Mouse (Mus musculus): ENCODE data around the gene Dlg2. TPM values are rescaled to one million over a fixed set of nuclear protein-coding genes. Genes with fewer than 3 reads are reported as not detected.
A peak's percentile ranks its signal among the peaks of the same experiment; 100 is the strongest.

Dlg2 gene
- polyA plus RNA-seq, 1 experiment from 2014 or later: 2.3 TPM

DNA sequence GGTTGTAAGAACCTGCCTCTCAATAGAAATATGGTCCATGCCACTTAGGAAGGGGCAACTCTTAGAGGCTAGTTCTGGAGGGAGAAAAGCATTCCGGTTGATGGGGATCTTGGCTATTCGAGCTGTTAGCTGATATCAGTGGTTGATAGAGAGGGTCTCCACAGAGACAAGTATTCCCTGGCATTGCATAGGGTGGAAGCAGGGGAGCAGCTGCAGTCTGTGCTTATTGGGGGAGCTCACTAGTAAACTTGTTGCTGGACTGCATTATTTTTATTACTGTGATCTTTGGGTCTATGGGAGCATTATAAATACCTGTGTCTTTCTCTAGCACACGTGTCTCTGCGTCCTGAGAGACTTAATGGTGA is 1066.8 kb downstream of the Dlg2 start:
- Histone ChIP-seq H3K4me3 (replicated peaks) (peak overlapping the region; percentile 38), H3K9ac (replicated peaks) (peak overlapping the region; percentile 57; the same call in 1 of the 2 replicates)
- WGBS: 34% methylated on average over 4 of the region's 4 CpGs

DNA sequence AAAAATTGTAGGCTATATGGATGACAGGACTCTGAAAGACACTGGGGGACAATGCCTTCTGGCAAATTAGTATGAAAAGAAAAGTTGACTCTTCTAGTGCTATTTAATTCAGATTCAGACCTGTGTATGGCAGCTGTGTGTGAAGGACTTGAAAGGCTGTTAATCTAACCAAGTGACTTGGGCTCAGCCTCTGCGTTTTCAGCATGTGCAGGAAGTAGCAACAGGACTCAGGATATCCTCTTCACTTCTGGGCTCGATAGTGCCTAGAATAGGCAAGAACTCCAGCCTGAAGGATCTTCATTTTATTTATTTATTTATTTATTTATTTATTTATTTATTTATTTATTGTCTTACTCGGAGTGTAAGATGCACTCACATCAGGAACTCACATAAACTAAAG is 1068.1 kb downstream of the Dlg2 start:
- 81% methylated on average over 3 of the region's 3 CpGs for WGBS
- Histone ChIP-seq H3K27me3 (peaks cover 20% of the 10 kb centered on the region), H3K4me3 (replicated peaks) (no peak overlapping the region), H3K27ac (no peak overlapping the region), H3K36me3 (no peaks in the 10 kb centered on the region), H3K9me3 (no peaks in the 10 kb centered on the region), H3K4me1 (replicated peaks) (peaks cover 9% of the 10 kb centered on the region; the same call in 1 of the 2 replicates), H3K4me2 (no peak overlapping the region), H3K9ac (replicated peaks) (no peak overlapping the region)
- ATAC-seq (ENCODE audit: insufficient number of reproducible peaks, insufficient read depth, low FRiP score, low TSS enrichment, low read depth): no peak

More for the DNA sequence above, 1066.8 kb downstream of the Dlg2 start:
- H3K4me1 ChIP-seq (replicated peaks): peaks cover 9% of the 10 kb centered on the region; the same call in 1 of the 2 replicates
- ATAC-seq (ENCODE audit: insufficient number of reproducible peaks, insufficient read depth, low FRiP score, low TSS enrichment, low read depth): no peak
- H3K9me3 ChIP-seq: no peaks in the 10 kb centered on the region
- H3K36me3 ChIP-seq: no peaks in the 10 kb centered on the region
- H3K27me3 ChIP-seq: peaks cover 20% of the 10 kb centered on the region
- H3K27ac ChIP-seq: no peak overlapping the region
- peak overlapping the region; percentile 76 for H3K4me2 ChIP-seq

DNA sequence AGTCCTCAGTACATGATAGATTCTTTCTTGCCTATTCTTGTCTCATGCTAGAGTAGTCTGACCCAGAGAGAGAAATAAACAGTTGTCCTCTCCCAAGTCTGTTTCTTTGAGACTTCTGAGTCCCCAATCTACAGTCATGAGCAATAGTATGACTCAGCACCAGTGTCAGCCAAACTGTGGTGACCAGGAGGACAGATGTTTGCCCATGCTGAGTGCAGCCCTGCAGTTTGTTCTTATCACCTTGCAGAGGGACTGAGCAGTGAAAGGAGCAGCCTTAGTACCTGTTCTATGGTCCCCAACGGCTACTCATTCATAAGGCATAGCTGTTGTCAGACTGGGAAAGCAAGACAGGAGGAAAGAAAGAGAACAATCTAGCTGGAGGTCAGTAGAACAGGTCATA is 1072.3 kb downstream of the Dlg2 start:
- no peak overlapping the region for H3K4me3 ChIP-seq (replicated peaks)
- no peaks in the 10 kb centered on the region for H3K9me3 ChIP-seq
- no peak overlapping the region for H3K4me2 ChIP-seq
- H3K4me1 ChIP-seq (replicated peaks): no peaks in the 10 kb centered on the region
- no peaks in the 10 kb centered on the region for H3K36me3 ChIP-seq
- 58% methylated on average over 1 of the region's 1 CpGs for WGBS
- H3K27me3 ChIP-seq: no peaks in the 10 kb centered on the region
- no peak overlapping the region for H3K9ac ChIP-seq (replicated peaks)
- ATAC-seq (ENCODE audit: insufficient number of reproducible peaks, insufficient read depth, low FRiP score, low TSS enrichment, low read depth): no peak
- H3K27ac ChIP-seq: no peak overlapping the region

DNA sequence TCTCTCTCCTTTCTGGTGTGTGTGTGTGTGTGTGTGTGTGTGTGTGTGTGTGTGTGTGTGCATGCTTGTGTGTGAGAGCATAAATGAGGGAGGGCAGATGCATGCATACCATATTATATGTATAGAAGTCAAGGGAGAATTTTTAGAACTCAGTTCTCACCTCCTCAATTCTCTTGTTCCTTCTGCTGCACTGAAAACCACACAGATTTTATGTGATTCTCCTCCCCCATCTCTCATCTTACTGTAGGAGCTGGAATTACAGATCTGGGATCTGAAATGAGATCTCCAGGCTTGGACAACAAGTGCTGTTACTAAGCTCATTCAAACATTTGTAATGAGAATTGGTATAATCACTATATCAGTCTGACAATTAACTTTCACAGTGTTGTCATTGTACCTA is 1081.1 kb downstream of the Dlg2 start:
- H3K4me1 ChIP-seq (replicated peaks): no peaks in the 10 kb centered on the region
- ATAC-seq (ENCODE audit: insufficient number of reproducible peaks, insufficient read depth, low FRiP score, low TSS enrichment, low read depth): no peak
- H3K4me3 ChIP-seq (replicated peaks): no peak overlapping the region
- no peaks in the 10 kb centered on the region for H3K27me3 ChIP-seq
- no peaks in the 10 kb centered on the region for H3K36me3 ChIP-seq
- H3K9me3 ChIP-seq: no peaks in the 10 kb centered on the region
- H3K9ac ChIP-seq (replicated peaks): no peak overlapping the region
- H3K4me2 ChIP-seq: no peak overlapping the region
- H3K27ac ChIP-seq: no peak overlapping the region

DNA sequence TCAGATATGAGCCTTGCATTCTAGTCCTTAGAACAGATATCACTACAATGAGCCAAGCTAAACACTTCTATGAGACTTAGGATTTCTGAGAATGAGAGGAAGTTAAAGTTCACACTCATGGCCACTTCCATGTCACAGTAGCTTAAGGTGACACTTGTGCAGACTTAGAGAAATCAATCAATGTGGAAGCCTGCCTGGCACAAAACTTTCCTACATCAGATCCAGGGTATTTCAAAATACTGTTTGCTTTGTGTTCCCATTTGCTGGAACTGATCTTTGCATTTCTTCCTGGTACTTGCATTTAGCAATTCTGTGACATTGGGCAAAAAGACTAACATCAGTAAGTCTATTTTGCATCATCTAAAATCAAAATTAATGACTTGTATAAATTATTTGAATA is 1091.0 kb downstream of the Dlg2 start:
- H3K9ac ChIP-seq (replicated peaks): no peak overlapping the region
- H3K4me3 ChIP-seq (replicated peaks): no peak overlapping the region
- no peaks in the 10 kb centered on the region for H3K9me3 ChIP-seq
- H3K4me1 ChIP-seq (replicated peaks): 0 out of 2 replicates have a peak, but pooled peaks cover 3% of the 10 kb centered on the region
- no peak overlapping the region for H3K4me2 ChIP-seq
- H3K27me3 ChIP-seq: no peaks in the 10 kb centered on the region
- no peak for ATAC-seq (ENCODE audit: insufficient number of reproducible peaks, insufficient read depth, low FRiP score, low TSS enrichment, low read depth)
- H3K36me3 ChIP-seq: no peaks in the 10 kb centered on the region
- no peak overlapping the region for H3K27ac ChIP-seq

DNA sequence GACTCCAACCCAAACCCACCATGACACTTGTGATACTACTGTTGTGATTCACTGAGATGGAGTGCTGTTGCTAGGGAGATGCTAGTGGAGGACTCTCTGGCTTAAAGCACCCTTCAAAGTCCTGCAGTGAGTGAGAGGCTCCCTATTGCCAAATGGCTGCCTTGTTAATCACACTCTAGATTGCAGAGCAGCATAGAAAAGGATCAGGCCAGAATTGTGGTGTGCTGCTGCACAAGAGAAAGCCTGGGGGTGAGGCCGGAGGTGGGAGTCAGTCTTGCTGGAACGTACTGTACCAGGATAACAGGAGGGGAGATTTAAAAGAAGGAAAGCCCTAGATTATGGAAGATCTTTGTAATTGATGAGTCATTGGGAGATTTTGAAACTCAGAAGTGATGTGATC is 1094.5 kb downstream of the Dlg2 start:
- Histone ChIP-seq H3K9me3 (no peaks in the 10 kb centered on the region), H3K27ac (no peak overlapping the region), H3K4me3 (replicated peaks) (no peak overlapping the region), H3K4me2 (no peak overlapping the region), H3K4me1 (replicated peaks) (0 out of 2 replicates have a peak, but pooled peaks cover 6% of the 10 kb centered on the region), H3K9ac (replicated peaks) (no peak overlapping the region), H3K36me3 (no peaks in the 10 kb centered on the region), H3K27me3 (no peaks in the 10 kb centered on the region)
- 79% methylated on average over 2 of the region's 2 CpGs for WGBS
- no peak for ATAC-seq (ENCODE audit: insufficient number of reproducible peaks, insufficient read depth, low FRiP score, low TSS enrichment, low read depth)

DNA sequence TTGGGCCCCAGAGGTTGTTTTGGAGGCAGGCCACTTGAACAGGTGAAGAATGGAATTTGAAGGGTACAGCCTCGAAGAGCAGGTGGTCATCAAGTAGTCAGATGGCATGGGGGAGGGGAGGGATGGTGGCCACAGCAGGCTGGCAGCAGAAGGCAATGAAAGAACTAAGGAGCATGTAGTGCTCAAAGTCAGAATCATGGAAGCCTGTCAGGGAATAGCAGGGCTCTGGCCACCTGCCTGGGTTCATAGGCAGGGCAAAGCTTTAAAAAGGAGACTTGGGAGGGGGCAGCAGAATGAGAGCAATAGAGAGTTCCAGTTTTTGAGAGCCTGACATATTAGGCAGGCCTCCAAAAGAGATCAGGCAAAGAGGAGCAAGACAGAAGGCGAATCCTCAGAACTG is 1096.2 kb downstream of the Dlg2 start:
- no peaks in the 10 kb centered on the region for H3K36me3 ChIP-seq
- H3K27me3 ChIP-seq: no peaks in the 10 kb centered on the region
- H3K4me2 ChIP-seq: no peak overlapping the region
- no peak overlapping the region for H3K4me3 ChIP-seq (replicated peaks)
- no peak for ATAC-seq (ENCODE audit: insufficient number of reproducible peaks, insufficient read depth, low FRiP score, low TSS enrichment, low read depth)
- WGBS: 62% methylated on average over 2 of the region's 2 CpGs
- H3K9ac ChIP-seq (replicated peaks): no peak overlapping the region
- no peak overlapping the region for H3K27ac ChIP-seq
- no peaks in the 10 kb centered on the region for H3K9me3 ChIP-seq
- 0 out of 2 replicates have a peak, but pooled peaks cover 6% of the 10 kb centered on the region for H3K4me1 ChIP-seq (replicated peaks)

DNA sequence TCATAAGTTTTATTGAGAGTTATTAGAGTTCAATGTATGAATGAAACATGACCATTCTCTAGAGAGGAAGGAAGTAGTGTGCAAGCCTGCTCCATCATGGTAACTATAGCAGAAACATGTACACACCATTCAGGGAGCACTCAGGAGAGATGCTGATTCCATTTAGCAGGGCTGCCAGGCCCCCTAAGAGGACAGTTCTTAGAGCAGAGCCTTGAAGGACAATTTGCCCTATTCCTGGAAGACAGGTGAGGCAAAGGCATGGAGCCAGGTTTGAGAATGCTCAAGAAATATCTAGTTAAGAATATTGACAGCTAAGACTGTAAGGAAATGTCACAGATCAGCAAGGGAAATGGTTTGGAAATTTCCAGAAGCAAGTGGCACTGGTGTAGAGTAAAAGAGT is 1096.8 kb downstream of the Dlg2 start:
- no peak overlapping the region for H3K4me2 ChIP-seq
- no peaks in the 10 kb centered on the region for H3K9me3 ChIP-seq
- H3K27me3 ChIP-seq: no peaks in the 10 kb centered on the region
- H3K9ac ChIP-seq (replicated peaks): no peak overlapping the region
- H3K36me3 ChIP-seq: no peaks in the 10 kb centered on the region
- no peak overlapping the region for H3K4me3 ChIP-seq (replicated peaks)
- no peak overlapping the region for H3K27ac ChIP-seq
- no peak for ATAC-seq (ENCODE audit: insufficient number of reproducible peaks, insufficient read depth, low FRiP score, low TSS enrichment, low read depth)
- H3K4me1 ChIP-seq (replicated peaks): 0 out of 2 replicates have a peak, but pooled peaks cover 6% of the 10 kb centered on the region

DNA sequence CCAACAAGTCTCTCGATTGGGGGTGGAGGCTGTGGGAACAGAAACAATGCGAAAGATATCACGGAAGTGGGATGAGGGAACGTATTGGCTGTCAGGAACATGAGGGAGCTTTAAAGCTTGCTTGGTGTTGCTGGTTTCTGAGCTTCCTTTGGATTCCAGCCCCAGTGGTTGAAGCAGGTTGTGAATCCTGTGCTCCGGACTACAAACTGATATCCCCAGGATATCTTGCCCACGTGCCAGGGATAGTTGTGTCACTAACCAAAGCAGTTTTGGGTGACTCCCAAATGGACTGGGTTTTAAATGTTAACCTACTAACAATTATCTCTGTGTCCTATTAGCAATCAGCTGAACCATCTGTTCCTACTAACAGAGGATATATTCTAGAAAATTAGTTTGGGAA is 1099.7 kb downstream of the Dlg2 start:
- Histone ChIP-seq H3K9me3 (no peaks in the 10 kb centered on the region), H3K4me1 (replicated peaks) (0 out of 2 replicates have a peak, but pooled peaks cover 3% of the 10 kb centered on the region), H3K4me2 (no peak overlapping the region), H3K27me3 (no peaks in the 10 kb centered on the region), H3K4me3 (replicated peaks) (no peak overlapping the region), H3K36me3 (no peaks in the 10 kb centered on the region), H3K9ac (replicated peaks) (no peak overlapping the region), H3K27ac (no peak overlapping the region)
- ATAC-seq (ENCODE audit: insufficient number of reproducible peaks, insufficient read depth, low FRiP score, low TSS enrichment, low read depth): no peak
- WGBS: 84% methylated on average over 6 of the region's 6 CpGs

DNA sequence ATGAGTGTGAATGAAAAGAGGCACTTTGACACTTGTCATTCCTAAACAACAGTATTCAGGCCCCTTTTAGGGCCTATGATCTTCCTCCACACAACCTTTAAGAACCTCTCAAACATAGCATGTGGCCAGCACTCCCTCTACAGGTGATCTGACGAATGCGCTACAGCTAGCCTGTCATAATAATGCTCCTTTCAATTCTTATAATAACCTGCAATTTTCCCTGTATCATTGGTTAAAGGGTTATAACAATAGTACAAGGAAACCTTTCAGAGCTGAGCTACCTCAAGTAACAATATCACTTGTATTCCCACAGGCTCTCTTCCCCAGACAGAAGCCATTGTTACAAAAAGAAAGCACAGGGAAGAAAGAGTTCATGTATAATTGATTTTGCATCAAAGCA is 1105.7 kb downstream of the Dlg2 start:
- no peak overlapping the region for H3K4me2 ChIP-seq
- H3K27me3 ChIP-seq: no peaks in the 10 kb centered on the region
- no peaks in the 10 kb centered on the region for H3K9me3 ChIP-seq
- H3K9ac ChIP-seq (replicated peaks): no peak overlapping the region
- no peak overlapping the region for H3K27ac ChIP-seq
- WGBS: 79% methylated on average over 2 of the region's 2 CpGs
- no peaks in the 10 kb centered on the region for H3K36me3 ChIP-seq
- no peaks in the 10 kb centered on the region for H3K4me1 ChIP-seq (replicated peaks)
- no peak for ATAC-seq (ENCODE audit: insufficient number of reproducible peaks, insufficient read depth, low FRiP score, low TSS enrichment, low read depth)
- H3K4me3 ChIP-seq (replicated peaks): no peak overlapping the region

DNA sequence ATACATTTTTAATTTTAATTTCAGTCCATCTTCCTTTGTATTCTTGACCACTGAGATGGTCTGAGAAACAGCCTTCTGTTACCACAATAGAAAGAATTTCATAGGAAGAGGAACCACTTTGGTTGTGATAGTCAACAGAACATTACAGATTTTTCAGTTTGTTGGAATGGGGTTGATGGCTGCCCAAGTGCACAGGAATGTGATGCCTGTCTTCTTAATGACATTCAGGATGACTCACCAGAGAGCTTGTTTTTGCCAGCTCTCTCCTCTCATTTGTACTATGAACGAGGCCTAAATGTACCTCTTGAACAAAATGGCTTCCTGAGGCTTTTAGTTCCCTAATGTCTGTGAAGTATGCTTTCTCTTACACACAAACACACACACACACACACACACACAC is 1107.1 kb downstream of the Dlg2 start:
- H3K9ac ChIP-seq (replicated peaks): no peak overlapping the region
- H3K4me3 ChIP-seq (replicated peaks): no peak overlapping the region
- no peaks in the 10 kb centered on the region for H3K27me3 ChIP-seq
- WGBS: 60% methylated on average over 1 of the region's 1 CpGs
- H3K27ac ChIP-seq: no peak overlapping the region
- H3K4me1 ChIP-seq (replicated peaks): no peaks in the 10 kb centered on the region
- H3K9me3 ChIP-seq: no peaks in the 10 kb centered on the region
- ATAC-seq (ENCODE audit: insufficient number of reproducible peaks, insufficient read depth, low FRiP score, low TSS enrichment, low read depth): no peak
- no peaks in the 10 kb centered on the region for H3K36me3 ChIP-seq
- no peak overlapping the region for H3K4me2 ChIP-seq

DNA sequence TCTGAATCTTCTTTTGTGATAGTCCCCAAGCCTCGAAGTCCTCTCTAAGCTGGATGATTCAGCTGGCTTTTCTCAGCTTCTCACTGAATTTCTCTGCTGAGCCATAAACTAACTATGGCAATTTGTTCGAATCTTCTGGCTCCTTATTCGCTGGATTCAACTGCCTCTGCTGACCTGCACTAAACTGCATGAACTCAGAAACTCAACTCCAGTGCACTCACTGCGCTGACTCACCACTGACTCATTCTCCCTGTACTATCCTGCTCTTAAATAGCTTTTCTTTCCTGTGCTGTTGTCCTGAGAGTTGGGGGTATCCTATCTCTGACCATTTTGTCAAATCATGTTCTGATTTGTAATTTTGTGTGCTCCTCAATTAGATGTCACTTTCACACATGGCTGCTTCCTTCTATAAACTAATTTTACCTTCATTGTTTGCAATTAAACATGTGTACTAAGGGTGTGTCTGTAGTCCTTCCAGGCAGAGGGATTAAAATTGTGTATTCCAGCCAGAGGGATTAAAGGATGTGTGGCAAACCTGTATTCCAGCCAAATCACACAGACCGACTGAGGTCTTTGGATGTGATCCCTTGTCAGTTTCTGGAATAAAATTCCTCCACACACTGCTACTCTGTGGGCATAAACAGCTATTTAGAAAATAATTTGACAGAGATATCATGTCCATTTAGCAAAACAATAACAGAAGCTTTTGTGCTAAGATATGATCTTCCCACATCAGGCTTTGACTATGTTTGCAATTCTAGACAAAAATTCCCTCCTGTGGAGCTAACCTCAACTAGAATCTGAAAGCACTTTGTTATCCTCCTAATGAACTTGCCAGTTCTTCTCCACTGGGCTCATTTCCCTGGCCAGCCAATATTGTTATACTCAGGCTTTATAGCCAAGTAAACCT is 1115.0 kb downstream of the Dlg2 start:
- no peak overlapping the region for H3K9ac ChIP-seq (replicated peaks)
- H3K4me1 ChIP-seq (replicated peaks): no peaks in the 10 kb centered on the region
- H3K27me3 ChIP-seq: no peaks in the 10 kb centered on the region
- no peaks in the 10 kb centered on the region for H3K36me3 ChIP-seq
- ATAC-seq (ENCODE audit: insufficient number of reproducible peaks, insufficient read depth, low FRiP score, low TSS enrichment, low read depth): no peak
- 64% methylated on average over 5 of the region's 5 CpGs for WGBS
- no peaks in the 10 kb centered on the region for H3K9me3 ChIP-seq
- H3K4me2 ChIP-seq: no peak overlapping the region
- no peak overlapping the region for H3K4me3 ChIP-seq (replicated peaks)
- H3K27ac ChIP-seq: no peak overlapping the region
